Mouse (Mus musculus) hindbrain, embryonic 16.5 days (tissue): ENCODE data around the gene Lce3f. TPM values are rescaled to one million over a fixed set of nuclear protein-coding genes. Genes with fewer than 3 reads are reported as not detected.

Source experiments
- ATAC-seq: fragments of 200-750 bp; cut with Nextera tagmentation; 2 replicates; pipeline ENCODE4 v1.8.0; 2017; ENCODE audit warnings: moderate TSS enrichment, moderate library complexity
- H3K27ac ChIP-seq: fragments of 300-500 bp; sonication (generic); 2 replicates; pipeline ENCODE4 v1.5.1; 2014; ENCODE audit warnings: low read depth, mild to moderate bottlenecking, control low read depth, low read length, moderate library complexity
- H3K27me3 ChIP-seq: fragments of 300-500 bp; sonication (generic); replicated peaks from 2 replicates; pipeline ENCODE4 v1.6.1; 2014; ENCODE audit warnings: low read length; ENCODE audit not compliant: control insufficient read depth, insufficient read depth
- H3K36me3 ChIP-seq: fragments of 300-500 bp; sonication (generic); 2 replicates; pipeline ENCODE4 v1.6.1; 2014; ENCODE audit warnings: mild to moderate bottlenecking, low read length, moderate library complexity, mixed read lengths; ENCODE audit not compliant: control insufficient read depth, insufficient read depth
- H3K4me1 ChIP-seq: fragments of 300-500 bp; sonication (generic); 2 replicates; pipeline ENCODE4 v1.6.1; 2014; ENCODE audit warnings: low read depth, low read length; ENCODE audit not compliant: control insufficient read depth, insufficient read depth
- H3K4me2 ChIP-seq: fragments of 300-500 bp; sonication (generic); 2 replicates; pipeline ENCODE4 v1.6.1; 2014; ENCODE audit warnings: mild to moderate bottlenecking, low read length, control low read depth, moderate library complexity
- H3K4me3 ChIP-seq: fragments of 300-500 bp; sonication (generic); 2 replicates; pipeline ENCODE4 v1.5.1; 2014; ENCODE audit warnings: mild to moderate bottlenecking, low read length, control low read depth, moderate library complexity
- H3K9ac ChIP-seq: fragments of 300-500 bp; sonication (generic); 2 replicates; pipeline ENCODE4 v1.6.1; 2014; ENCODE audit warnings: low read depth, mild to moderate bottlenecking, control low read depth, low read length, moderate library complexity
- H3K9me3 ChIP-seq: fragments of 300-500 bp; sonication (generic); 2 replicates; pipeline ENCODE4 v1.6.1; 2014; ENCODE audit warnings: mild to moderate bottlenecking, low read length, moderate library complexity; ENCODE audit not compliant: control insufficient read depth
- WGBS: fragments of 180-500 bp; shearing (Covaris S2); extraction: QIAGEN DNeasy Blood & Tissue Kit; methylation state at CpG from one replicate; pipeline ENCODE4 v1.1.7; 2014; 5-methylcytosine and 5-hydroxymethylcytosine counted together
- polyA plus RNA-seq: library from polyadenylated mRNA; unstranded; fragments of >200 nt; fragmentation: Nextera tagmentation; extraction: Ambion mirVana; gene quantifications from 2 replicates; pipeline ENCODE4 v1.2.1, GENCODE M21; 2015

Gene Lce3f
- polyA plus RNA-seq, 1 experiment from 2014 or later: not detected

GRCm38 (mm10) chr3:93014871-93015270 is 22.8 kb downstream of the Lce3f start:
- peak overlapping the region; percentile 61 for H3K4me3 ChIP-seq
- H3K4me1 ChIP-seq: no peaks in the 10 kb centered on the region
- peak overlapping the region; percentile 73 for H3K9ac ChIP-seq
- no peaks in the 10 kb centered on the region for H3K9me3 ChIP-seq
- H3K4me2 ChIP-seq: peak overlapping the region; percentile 92
- 18% methylated on average over 5 of the region's 5 CpGs for WGBS
- H3K27me3 ChIP-seq: 0 out of 2 replicates have a peak, but pooled peaks cover 2% of the 10 kb centered on the region
- H3K36me3 ChIP-seq: no peaks in the 10 kb centered on the region
- peak; percentile 44; the same call in 1 of the 2 replicates for ATAC-seq
- no peak overlapping the region for H3K27ac ChIP-seq

- peak within 1 kb of the TSS; percentile 61 for H3K4me3 ChIP-seq
- H3K4me1 ChIP-seq: no peaks in the 10 kb centered on the region
- 0 out of 2 replicates have a peak, but pooled peaks cover 2% of the 10 kb centered on the region for H3K27me3 ChIP-seq
- peak within 1 kb of the TSS; percentile 92 for H3K4me2 ChIP-seq
- H3K9ac ChIP-seq: peak within 1 kb of the TSS; percentile 73
- H3K9me3 ChIP-seq: no peaks in the 10 kb centered on the region
- no peak; the same call in 1 of the 2 replicates for ATAC-seq
- WGBS: 37% methylated on average over 4 of the region's 4 CpGs
- no peaks in the 10 kb centered on the region for H3K36me3 ChIP-seq
- H3K27ac ChIP-seq: peak within 1 kb of the TSS; percentile 36; the same call in 1 of the 2 replicates
Observed at GRCm38 (mm10) chr3:93015460-93016104, 23.6 kb downstream of the Lce3f start, which contains the start of gene Crct1. Crct1 (minus strand) TSS chr3:93015687.

- ATAC-seq: no peak
- H3K4me3 ChIP-seq: no peak within 1 kb of the TSS
- H3K9ac ChIP-seq: no peak within 1 kb of the TSS
- H3K27ac ChIP-seq: no peak within 1 kb of the TSS
- no peaks in the 10 kb centered on the region for H3K4me1 ChIP-seq
- H3K4me2 ChIP-seq: no peak within 1 kb of the TSS
- 97% methylated on average over 2 of the region's 2 CpGs for WGBS
- H3K9me3 ChIP-seq: no peaks in the 10 kb centered on the region
- H3K36me3 ChIP-seq: no peaks in the 10 kb centered on the region
- 0 out of 2 replicates have a peak, but pooled peaks cover 2% of the 10 kb centered on the region for H3K27me3 ChIP-seq
Observed at GRCm38 (mm10) chr3:93018960-93019359, 26.9 kb downstream of the Lce3f start, which contains the start of gene Lce1m. Lce1m (minus strand) TSS chr3:93019060.

- ATAC-seq: no peak
- no peaks in the 10 kb centered on the region for H3K4me1 ChIP-seq
- H3K36me3 ChIP-seq: no peaks in the 10 kb centered on the region
- H3K27me3 ChIP-seq: no peaks in the 10 kb centered on the region
- no peak overlapping the region for H3K27ac ChIP-seq
- 93% methylated on average over 1 of the region's 1 CpGs for WGBS
- no peak overlapping the region for H3K4me2 ChIP-seq
- H3K9ac ChIP-seq: no peak overlapping the region
- no peaks in the 10 kb centered on the region for H3K9me3 ChIP-seq
- no peak overlapping the region for H3K4me3 ChIP-seq
Observed at GRCm38 (mm10) chr3:93021171-93021570, 29.1 kb downstream of the Lce3f start.

- Histone ChIP-seq H3K4me1 (no peaks in the 10 kb centered on the region), H3K9ac (no peak overlapping the region), H3K4me2 (no peak overlapping the region), H3K27me3 (no peaks in the 10 kb centered on the region), H3K36me3 (no peaks in the 10 kb centered on the region), H3K4me3 (no peak overlapping the region), H3K27ac (no peak overlapping the region), H3K9me3 (no peaks in the 10 kb centered on the region)
- no peak for ATAC-seq
- WGBS: 84% methylated on average over 3 of the region's 3 CpGs
Observed at GRCm38 (mm10) chr3:93023411-93024184, 31.6 kb downstream of the Lce3f start.

GRCm38 (mm10) chr3:93025486-93025885 is 33.5 kb downstream of the Lce3f start:
- H3K4me2 ChIP-seq: no peak overlapping the region
- H3K4me3 ChIP-seq: no peak overlapping the region
- 83% methylated on average over 2 of the region's 2 CpGs for WGBS
- ATAC-seq: no peak
- H3K27ac ChIP-seq: no peak overlapping the region
- no peak overlapping the region for H3K9ac ChIP-seq
- no peaks in the 10 kb centered on the region for H3K9me3 ChIP-seq
- no peaks in the 10 kb centered on the region for H3K27me3 ChIP-seq
- no peaks in the 10 kb centered on the region for H3K4me1 ChIP-seq
- no peaks in the 10 kb centered on the region for H3K36me3 ChIP-seq

GRCm38 (mm10) chr3:93031450-93031849 is 39.4 kb downstream of the Lce3f start:
- ATAC-seq: peak; percentile 98
- Histone ChIP-seq H3K4me1 (no peaks in the 10 kb centered on the region), H3K9me3 (no peaks in the 10 kb centered on the region), H3K27ac (no peak overlapping the region), H3K27me3 (no peaks in the 10 kb centered on the region), H3K4me2 (no peak overlapping the region), H3K36me3 (no peaks in the 10 kb centered on the region), H3K9ac (no peak overlapping the region), H3K4me3 (no peak overlapping the region)
- 53% methylated on average over 5 of the region's 5 CpGs for WGBS
